Mouse (Mus musculus) gastrocnemius, postnatal 36 days (tissue): Measurements from ENCODE around the gene Fzd4. TPM values are rescaled to one million over a fixed set of nuclear protein-coding genes. Genes with fewer than 3 reads are reported as not detected.

Experiments used
- DNase-seq, 2 experiments: peaks; one replicate each; pipeline ENCODE4 v3.0.0; 2022
- intact Hi-C: fragments of 180-260 bp; cut with DNase I; formaldehyde crosslinking; loops from one replicate; pipeline ENCODE4 v1.15.1; 2025
- long read RNA-seq, 2 experiments: library from polyadenylated mRNA; stranded (forward); transcript quantifications; one replicate each; pipeline ENCODE4 v2.0.0; 2021
- total RNA-seq, 2 experiments: library from RNA; stranded (reverse); gene quantifications; 2 replicates each; pipeline ENCODE4 v1.2.3; 2021

The Fzd4 gene
- 10 to 100 TPM; 15.1 to 38.5 TPM for total RNA-seq
- long read RNA-seq, experiment 1, full-length matches to known transcripts, result 4 of 12 reads
- long read RNA-seq, experiment 1, partial matches to known transcripts, result 0 of 12 reads
- long read RNA-seq, experiment 1, other reads (novel, unspliced or antisense), result 8 of 12 reads
- long read RNA-seq, experiment 2, full-length matches to known transcripts, result 4 of 14 reads
- long read RNA-seq, experiment 2, partial matches to known transcripts, result 0 of 14 reads
- long read RNA-seq, experiment 2, other reads (novel, unspliced or antisense), result 10 of 14 reads

- DNase-seq, result peak; percentile 90 to 97
- intact Hi-C loops, result no loop called here
These were observed at the start of gene Fzd4, which contains the start of gene Tmem135 for GRCm38 (mm10) chr7:89404081-89404733. Fzd4 (plus strand) TSS chr7:89404355. Tmem135 (minus strand) TSS chr7:89404222.

DNA sequence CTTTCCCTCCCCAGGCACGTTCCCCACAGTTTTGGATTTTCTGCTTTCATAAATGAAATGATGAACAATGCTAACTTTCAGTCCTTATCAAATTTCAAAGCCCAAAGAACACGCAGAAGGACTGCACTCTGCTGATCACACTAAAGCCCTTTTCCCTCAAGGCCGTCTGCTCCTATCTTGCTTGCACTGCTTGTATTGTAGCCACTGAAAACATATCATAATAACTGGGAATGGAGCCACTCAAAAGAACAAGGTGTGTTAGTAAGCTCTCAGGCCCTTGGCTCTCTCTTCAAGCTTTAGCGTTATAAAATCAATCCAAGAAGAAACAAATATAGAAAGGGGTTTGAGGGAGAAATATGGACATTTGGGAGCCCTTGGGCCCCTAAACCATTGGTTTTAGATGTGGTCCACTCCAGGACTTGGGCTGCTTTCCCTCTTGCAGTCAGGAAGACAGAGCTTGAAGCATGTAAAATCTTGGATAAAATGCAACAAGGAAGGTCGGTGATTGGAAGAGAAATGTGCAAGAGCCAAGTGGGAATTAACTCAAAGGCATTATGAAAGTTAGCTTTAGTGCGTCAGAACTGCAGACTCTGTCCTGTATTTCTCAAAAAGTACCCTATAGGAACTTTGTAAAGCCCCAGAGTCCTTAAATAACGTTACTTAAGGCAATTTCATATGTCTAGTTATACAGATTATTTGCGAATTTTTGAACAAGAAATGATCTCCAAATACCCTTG lies 48.5 kb upstream of the Fzd4 start:
- DNase-seq, result no peak
- intact Hi-C loops, result no loop called here

- intact Hi-C loops, result no loop called here
- no peak for DNase-seq
These were observed 47.8 kb upstream of the Fzd4 start for GRCm38 (mm10) chr7:89356307-89356706.

DNA sequence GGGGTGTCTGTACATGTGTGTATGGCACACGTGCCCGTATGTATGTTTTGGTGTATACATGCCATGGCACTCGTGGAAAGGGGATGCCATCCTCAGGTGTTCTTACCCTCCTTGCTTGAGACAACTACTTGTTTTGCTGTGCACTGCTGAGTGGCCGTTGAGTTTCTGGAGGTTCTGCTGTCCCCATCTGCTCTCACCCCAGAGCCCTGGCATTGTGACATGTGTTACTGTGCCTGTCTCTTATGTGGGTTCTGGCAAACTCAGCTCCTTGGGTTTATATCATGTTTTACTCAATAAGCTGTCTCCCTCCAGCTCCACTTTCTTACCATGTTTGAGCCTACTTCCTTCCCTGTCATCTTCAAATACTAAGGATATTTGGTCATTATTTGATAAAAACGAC lies 40.2 kb upstream of the Fzd4 start:
- intact Hi-C loops, result no loop called here
- no peak for DNase-seq

GRCm38 (mm10) chr7:89365135-89365880 lies 38.8 kb upstream of the Fzd4 start:
- no peak for DNase-seq
- intact Hi-C loops, result no loop called here

GRCm38 (mm10) chr7:89367643-89368042 lies 36.5 kb upstream of the Fzd4 start:
- DNase-seq, result no peak
- intact Hi-C loops, result no loop called here

- DNase-seq, result no peak
- intact Hi-C loops, result no loop called here
These were observed 34.1 kb upstream of the Fzd4 start for GRCm38 (mm10) chr7:89370086-89370485.

DNA sequence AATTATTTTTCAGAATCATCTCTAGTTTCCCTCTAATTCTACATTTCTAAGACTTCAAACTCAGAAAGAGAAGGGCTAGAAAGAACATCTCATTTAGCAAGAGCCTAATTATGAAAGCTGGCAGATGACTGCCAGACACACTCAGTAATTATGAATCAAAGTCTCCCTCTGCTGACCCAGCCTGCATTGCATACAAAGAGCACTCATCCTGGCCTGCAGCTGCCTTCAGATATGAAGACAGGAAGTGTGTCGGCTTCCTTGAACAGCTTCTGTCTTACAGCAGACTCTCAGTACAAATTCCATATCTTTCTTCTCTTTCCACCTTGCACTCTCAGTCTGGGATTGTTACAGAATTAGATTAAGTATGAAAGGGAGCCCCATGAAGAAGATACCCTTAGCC lies 33.2 kb upstream of the Fzd4 start:
- peak in 1 of 2 experiments; percentile 17 for DNase-seq
- intact Hi-C loops, result no loop called here

DNA sequence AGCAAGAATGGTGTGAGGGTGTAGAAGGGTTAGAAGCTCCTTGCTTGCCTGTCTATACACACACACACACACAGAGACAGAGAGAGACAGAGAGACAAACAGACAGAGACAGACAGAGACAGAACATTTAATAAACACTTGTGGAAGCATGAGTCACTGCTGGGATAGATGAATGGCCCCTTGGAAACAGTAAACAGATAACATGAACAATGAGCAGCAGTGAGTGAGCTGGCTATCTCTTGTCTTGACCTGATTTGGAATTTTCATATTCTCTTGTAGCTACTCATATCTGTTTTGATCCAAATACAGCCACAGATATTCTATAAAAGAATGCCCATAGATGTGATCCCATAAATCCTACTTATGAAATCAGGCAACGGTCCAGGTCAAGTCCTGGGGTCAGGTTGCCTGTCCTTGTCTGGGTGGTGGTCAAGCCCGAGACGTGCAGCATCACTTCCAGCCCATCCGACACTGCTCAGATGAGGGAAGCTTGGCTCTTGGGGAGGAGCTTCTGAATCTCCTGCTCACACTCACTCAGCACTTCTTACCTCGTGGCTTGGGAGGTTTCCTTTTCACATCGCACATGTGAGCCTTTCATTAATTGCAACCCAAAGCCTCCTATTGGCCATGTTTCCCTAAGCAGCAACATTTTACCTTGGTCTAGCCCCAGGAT lies 32.4 kb upstream of the Fzd4 start:
- intact Hi-C loops, result no loop called here
- no peak for DNase-seq

GRCm38 (mm10) chr7:89380935-89381705 lies 23.0 kb upstream of the Fzd4 start:
- DNase-seq, result no peak
- intact Hi-C loops, result no loop called here

DNA sequence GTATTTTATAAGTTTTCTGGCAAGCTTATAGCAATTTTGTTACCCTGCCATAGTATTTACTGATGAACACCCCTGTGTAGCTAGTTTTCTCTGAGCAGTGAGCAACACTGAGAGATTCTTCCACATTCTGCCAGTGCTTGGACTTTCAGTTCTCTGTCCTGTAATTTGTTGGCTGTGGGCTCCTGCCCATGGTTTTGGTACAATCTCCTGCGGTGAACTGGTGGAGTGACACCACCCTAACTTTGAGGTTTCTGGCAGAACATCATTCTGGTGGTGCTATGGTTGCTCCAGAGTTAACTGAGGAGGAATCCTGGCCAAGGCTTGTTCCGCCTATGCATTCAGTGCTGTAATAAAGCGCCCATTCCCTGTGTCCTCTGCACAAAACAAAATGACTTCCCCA lies 21.3 kb upstream of the Fzd4 start:
- intact Hi-C loops, result no loop called here
- no peak for DNase-seq

DNA sequence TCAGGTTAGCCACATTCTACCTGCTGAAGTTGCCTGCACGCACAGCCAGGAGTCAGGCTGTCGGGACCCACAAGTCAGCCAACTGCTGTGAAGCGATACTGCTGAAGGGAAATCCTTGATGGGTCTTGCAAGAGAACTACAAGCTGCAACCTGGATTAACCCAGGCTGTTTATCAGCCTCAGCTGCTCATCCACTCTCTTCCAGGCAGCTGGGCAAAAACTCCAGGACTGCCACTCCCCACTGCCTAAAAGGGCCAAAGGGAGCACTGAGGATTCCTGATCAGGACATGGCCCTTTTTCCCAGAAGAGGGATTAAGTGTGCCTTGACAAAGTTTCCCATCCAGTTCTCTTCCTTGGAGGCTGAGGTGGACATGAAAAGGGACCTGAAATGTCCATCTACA lies 15.2 kb upstream of the Fzd4 start:
- no peak for DNase-seq

DNA sequence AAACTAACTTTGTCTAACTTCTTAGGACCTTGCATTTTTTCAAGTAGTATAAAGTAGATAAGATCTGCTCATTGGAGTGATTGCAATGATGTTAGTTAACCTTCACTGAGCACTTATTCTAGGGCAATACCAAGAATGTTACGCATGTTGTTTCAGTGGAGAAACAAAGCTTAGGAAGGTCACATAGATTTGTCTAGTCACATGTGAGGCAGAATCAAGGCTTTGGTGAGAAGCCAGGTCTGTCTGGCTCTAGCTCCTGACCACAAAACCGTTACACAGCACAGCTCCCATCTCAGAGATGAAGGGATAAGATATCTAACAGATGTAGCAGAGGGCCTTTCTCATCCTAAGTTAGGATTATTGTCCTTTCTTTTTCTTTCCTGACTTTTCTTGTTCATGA lies 13.5 kb upstream of the Fzd4 start:
- intact Hi-C loops, result no loop called here
- no peak for DNase-seq

More for the DNA sequence above, 15.2 kb upstream of the Fzd4 start:
- intact Hi-C loops, result no loop called here

DNA sequence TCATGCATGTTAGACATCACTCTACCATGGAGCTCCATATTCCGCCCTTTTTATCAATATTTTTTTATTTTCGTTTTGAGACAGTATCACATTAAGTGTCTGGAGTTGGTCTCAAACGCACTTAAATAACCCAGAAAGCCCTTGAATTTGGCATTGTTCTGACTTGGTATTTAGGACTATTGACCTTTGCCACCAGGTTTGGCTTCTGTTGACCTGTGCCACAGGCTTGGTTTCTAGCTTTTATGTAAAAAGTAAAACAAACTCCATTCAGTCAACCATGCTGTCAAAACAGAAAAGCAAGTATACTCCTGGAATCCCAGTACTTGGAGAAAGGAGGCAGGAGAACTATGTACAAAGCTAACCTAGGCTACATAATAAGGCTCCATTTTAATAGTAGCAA lies 12.9 kb upstream of the Fzd4 start:
- intact Hi-C loops, result no loop called here
- DNase-seq, result no peak

DNA sequence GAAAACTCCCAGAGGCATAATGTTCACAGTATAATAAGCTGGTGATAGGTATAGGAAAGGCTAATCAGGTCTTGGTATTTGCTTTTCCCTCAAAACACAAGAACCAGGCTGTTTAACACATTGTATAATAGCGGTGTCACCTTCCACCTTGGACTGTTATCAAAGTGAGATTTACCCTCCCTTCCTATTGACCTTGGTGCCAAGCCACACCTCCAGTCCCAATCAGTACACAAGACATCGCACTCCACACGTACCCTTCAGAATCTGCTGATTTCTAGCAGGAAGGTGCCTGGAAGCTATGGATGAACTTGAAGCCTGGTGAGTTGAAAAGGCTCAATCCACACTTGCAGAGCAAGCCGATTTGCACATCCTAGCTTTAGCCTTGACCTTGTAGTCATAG lies 12.3 kb upstream of the Fzd4 start:
- intact Hi-C loops, result no loop called here
- DNase-seq, result no peak

GRCm38 (mm10) chr7:89392388-89392787 lies 11.8 kb upstream of the Fzd4 start:
- intact Hi-C loops, result no loop called here
- no peak for DNase-seq

DNA sequence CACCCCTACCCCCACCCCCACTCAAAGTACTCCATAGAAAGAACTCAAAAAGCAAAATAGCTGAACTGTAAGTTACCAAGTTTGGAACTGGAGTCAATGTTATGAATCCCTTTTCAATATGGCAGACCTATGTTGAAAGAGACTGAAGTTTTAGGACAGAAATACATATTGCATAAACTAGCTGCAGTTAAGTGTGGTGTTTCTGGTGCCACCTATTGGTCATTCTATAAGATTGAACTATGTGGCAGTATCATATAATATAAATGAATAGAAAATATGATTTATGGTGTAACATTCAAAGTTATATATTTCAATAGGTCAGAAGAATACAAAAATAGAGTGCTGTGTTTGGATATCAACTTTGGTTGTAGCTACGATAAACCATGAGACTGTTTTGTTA lies 11.3 kb upstream of the Fzd4 start:
- no peak for DNase-seq
- intact Hi-C loops, result no loop called here

DNA sequence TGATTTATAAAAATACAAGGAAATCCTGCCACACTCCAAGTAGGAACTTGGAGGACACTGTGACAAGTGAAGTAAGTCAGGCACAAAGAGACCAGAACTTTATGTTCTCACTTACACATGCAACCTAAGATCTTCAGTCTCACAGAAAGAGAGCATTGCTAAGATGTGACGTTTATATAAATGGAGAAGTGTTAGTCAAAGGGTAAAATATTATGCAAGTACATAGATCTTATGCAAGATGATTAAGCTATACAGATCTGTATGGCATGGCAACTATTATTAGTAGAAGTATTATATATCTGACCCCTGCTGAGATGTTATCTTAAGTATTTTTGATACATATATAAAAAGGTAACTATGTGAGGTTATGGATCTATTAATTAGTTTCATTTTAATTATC lies 8.8 kb upstream of the Fzd4 start:
- no peak for DNase-seq
- intact Hi-C loops, result no loop called here

DNA sequence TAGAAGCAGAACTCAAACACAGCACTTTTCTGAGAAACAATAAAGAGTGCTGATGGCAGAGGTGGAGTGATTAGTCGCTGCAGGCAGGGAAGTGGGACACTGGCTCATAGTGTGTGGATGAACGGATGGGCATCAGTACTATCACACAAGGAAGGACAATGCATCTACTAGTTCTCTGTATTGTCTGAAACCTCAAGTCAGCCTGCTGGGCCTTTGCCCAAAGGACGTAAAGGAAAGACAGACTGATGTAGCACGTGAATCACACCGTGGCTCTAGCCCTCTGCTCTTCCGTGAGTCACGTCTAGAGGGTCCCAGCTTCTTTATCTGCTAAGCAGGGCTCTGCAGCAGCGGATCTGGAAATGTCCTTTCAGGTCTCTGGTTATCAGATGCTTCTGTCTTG lies 7.8 kb upstream of the Fzd4 start:
- no peak for DNase-seq
- intact Hi-C loops, result no loop called here
